Mouse (Mus musculus) kidney, embryonic 15.5 days (tissue): Measurements from ENCODE around the gene Lsamp. TPM values are rescaled to one million over a fixed set of nuclear protein-coding genes. Genes with fewer than 3 reads are reported as not detected.

Experiments
- ATAC-seq: fragments of 200-750 bp; cut with Nextera tagmentation; replicated peaks from 2 replicates; pipeline ENCODE4 v1.8.0; 2017; ENCODE audit warnings: moderate TSS enrichment; ENCODE audit not compliant: low FRiP score
- H3K27ac ChIP-seq: fragments of 300-500 bp; sonication (generic); 2 replicates; pipeline ENCODE4 v1.5.1; 2015; ENCODE audit warnings: mild to moderate bottlenecking, inconsistent platforms
- H3K27me3 ChIP-seq: fragments of 300-500 bp; sonication (generic); 2 replicates; pipeline ENCODE4 v1.6.1; 2015; ENCODE audit warnings: inconsistent platforms
- H3K36me3 ChIP-seq: fragments of 300-500 bp; sonication (generic); 2 replicates; pipeline ENCODE4 v1.6.1; 2015; ENCODE audit warnings: inconsistent platforms
- H3K4me1 ChIP-seq: fragments of 300-500 bp; sonication (generic); 2 replicates; pipeline ENCODE4 v1.6.1; 2015; ENCODE audit warnings: inconsistent platforms
- H3K4me2 ChIP-seq: fragments of 300-500 bp; sonication (generic); 2 replicates; pipeline ENCODE4 v1.6.1; 2015; ENCODE audit warnings: moderate library complexity, mild to moderate bottlenecking, inconsistent platforms
- H3K4me3 ChIP-seq: fragments of 300-500 bp; sonication (generic); replicated peaks from 2 replicates; pipeline ENCODE4 v1.5.1; 2015; ENCODE audit warnings: mild to moderate bottlenecking, inconsistent platforms
- H3K9ac ChIP-seq: fragments of 300-500 bp; sonication (generic); 2 replicates; pipeline ENCODE4 v1.6.1; 2015; ENCODE audit warnings: mild to moderate bottlenecking, inconsistent platforms
- H3K9me3 ChIP-seq: fragments of 300-500 bp; sonication (generic); replicated peaks from 2 replicates; pipeline ENCODE4 v1.6.1; 2016; ENCODE audit warnings: inconsistent platforms
- WGBS: fragments of 180-500 bp; shearing (Covaris S2); methylation state at CpG from one replicate; pipeline ENCODE4 v1.1.7; 2015; ENCODE audit warnings: mixed read lengths; 5-methylcytosine and 5-hydroxymethylcytosine counted together
- polyA plus RNA-seq: library from polyadenylated mRNA; unstranded; fragments of >200 nt; fragmentation: Nextera tagmentation; extraction: Ambion mirVana; gene quantifications from 2 replicates; pipeline ENCODE4 v1.2.1, GENCODE M21; 2015

Lsamp gene
- polyA plus RNA-seq, 1 experiment from 2014 or later: 4.9 TPM

DNA sequence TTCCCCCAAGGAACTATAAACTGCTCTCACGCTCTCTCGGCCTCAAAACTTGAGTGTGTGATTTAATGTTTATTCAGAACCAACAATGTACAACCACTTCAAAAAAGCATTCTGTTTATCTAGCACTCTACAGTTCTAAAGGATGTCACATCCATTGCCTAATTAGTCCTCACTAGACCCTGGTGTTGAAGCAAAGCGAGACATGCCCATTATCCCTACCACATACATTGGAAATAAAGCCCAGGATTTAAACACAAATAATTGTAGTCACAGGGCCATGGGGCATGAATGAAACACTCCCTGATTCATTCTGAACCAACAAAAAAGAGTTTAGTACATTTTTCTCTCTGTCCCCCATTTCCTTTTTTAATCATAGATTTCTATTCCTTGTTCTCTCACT lies 1567.0 kb downstream of the Lsamp start:
- ATAC-seq: no peak

GRCm38 (mm10) chr16:41551851-41552262 lies 1567.7 kb downstream of the Lsamp start:
- no peak for ATAC-seq
- 18% methylated on average over 3 of the region's 3 CpGs for WGBS

More for the DNA sequence above, 1567.0 kb downstream of the Lsamp start:
- Histone ChIP-seq H3K4me1 (no peaks in the 10 kb centered on the region), H3K36me3 (no peaks in the 10 kb centered on the region), H3K27me3 (no peaks in the 10 kb centered on the region), H3K4me2 (no peak overlapping the region), H3K9me3 (no peaks in the 10 kb centered on the region), H3K9ac (no peak overlapping the region), H3K27ac (no peak overlapping the region), H3K4me3 (no peak overlapping the region)
- 83% methylated on average over 3 of the region's 3 CpGs for WGBS

GRCm38 (mm10) chr16:41557104-41557503 lies 1572.9 kb downstream of the Lsamp start:
- Histone ChIP-seq H3K27ac (no peak overlapping the region), H3K9me3 (no peaks in the 10 kb centered on the region), H3K4me3 (no peak overlapping the region), H3K27me3 (no peaks in the 10 kb centered on the region), H3K36me3 (no peaks in the 10 kb centered on the region), H3K4me2 (no peak overlapping the region), H3K9ac (no peak overlapping the region), H3K4me1 (no peaks in the 10 kb centered on the region)
- no peak for ATAC-seq

More at GRCm38 (mm10) chr16:41551851-41552262, 1567.7 kb downstream of the Lsamp start:
- Histone ChIP-seq H3K27ac (no peak overlapping the region), H3K4me2 (no peak overlapping the region), H3K36me3 (no peaks in the 10 kb centered on the region), H3K4me1 (no peaks in the 10 kb centered on the region), H3K9me3 (no peaks in the 10 kb centered on the region), H3K27me3 (no peaks in the 10 kb centered on the region), H3K9ac (no peak overlapping the region), H3K4me3 (no peak overlapping the region)

DNA sequence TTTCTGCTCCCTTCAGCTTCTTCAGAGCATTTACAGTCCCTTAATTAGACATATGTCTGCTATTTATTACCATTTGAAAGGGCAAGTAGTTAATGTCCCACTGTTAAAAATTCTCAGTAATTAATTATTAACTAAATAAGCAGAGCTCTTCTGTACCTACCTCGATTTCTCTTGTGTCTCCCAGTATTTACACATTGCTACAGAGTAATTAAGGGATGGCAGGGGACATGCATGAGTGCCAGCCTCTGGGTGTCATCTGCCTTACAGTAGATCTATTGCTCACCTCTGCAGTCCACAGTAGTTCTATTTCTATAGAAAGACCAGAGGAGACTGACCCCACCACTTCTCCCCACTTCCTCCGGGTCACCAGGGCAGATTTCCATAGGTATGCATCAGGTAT lies 1581.1 kb downstream of the Lsamp start:
- peak; percentile 69 for ATAC-seq
- Histone ChIP-seq H3K9ac (no peak overlapping the region), H3K27me3 (no peaks in the 10 kb centered on the region), H3K4me2 (no peak overlapping the region), H3K36me3 (no peaks in the 10 kb centered on the region), H3K9me3 (no peaks in the 10 kb centered on the region), H3K4me1 (0 out of 2 replicates have a peak, but pooled peaks cover 2% of the 10 kb centered on the region), H3K27ac (no peak overlapping the region), H3K4me3 (no peak overlapping the region)
- WGBS: 47% methylated on average over 2 of the region's 2 CpGs

DNA sequence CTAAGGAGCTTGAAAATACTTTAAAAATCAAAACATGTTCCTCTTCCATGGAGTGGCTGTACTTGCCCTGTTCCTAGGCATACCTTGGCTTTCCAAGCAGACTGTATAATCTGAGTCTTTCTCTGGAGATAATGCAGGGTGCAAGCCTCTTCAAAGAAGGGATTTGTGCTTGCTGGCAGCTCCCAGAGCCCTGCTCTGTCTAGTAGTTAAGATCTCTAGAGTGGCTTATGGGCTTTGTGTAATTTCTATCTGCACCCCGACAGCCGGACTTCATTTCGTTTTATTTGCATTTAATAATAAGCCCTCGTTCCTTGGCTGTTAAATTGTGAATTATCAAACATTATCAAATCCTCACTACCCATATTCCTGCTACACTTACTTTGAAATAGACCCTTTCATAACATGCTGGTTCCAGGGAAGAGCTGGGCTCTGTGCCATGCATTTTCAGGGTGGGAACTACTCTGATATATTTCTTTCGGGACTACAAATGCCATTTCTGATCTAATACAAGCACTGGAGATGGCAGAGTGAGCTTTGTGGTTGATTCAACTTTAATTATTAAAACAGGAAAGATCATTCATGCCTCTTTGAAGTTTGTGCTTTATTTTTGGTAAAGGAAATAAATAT lies 1604.6 kb downstream of the Lsamp start:
- H3K4me2 ChIP-seq: no peak overlapping the region
- no peak for ATAC-seq
- H3K4me1 ChIP-seq: no peaks in the 10 kb centered on the region
- H3K9me3 ChIP-seq: no peaks in the 10 kb centered on the region
- H3K4me3 ChIP-seq: no peak overlapping the region
- no peak overlapping the region for H3K27ac ChIP-seq
- no peaks in the 10 kb centered on the region for H3K27me3 ChIP-seq
- H3K9ac ChIP-seq: no peak overlapping the region
- no peaks in the 10 kb centered on the region for H3K36me3 ChIP-seq
- 86% methylated on average over 5 of the region's 5 CpGs for WGBS

- no peak overlapping the region for H3K4me2 ChIP-seq
- H3K9me3 ChIP-seq: no peaks in the 10 kb centered on the region
- H3K4me1 ChIP-seq: no peaks in the 10 kb centered on the region
- H3K4me3 ChIP-seq: no peak overlapping the region
- ATAC-seq: no peak
- no peak overlapping the region for H3K9ac ChIP-seq
- no peak overlapping the region for H3K27ac ChIP-seq
- no peaks in the 10 kb centered on the region for H3K36me3 ChIP-seq
- WGBS: 53% methylated on average over 1 of the region's 1 CpGs
- H3K27me3 ChIP-seq: no peaks in the 10 kb centered on the region
Measured at GRCm38 (mm10) chr16:41612229-41612628, 1628.1 kb downstream of the Lsamp start.

- no peak overlapping the region for H3K9ac ChIP-seq
- no peaks in the 10 kb centered on the region for H3K36me3 ChIP-seq
- no peak overlapping the region for H3K4me3 ChIP-seq
- H3K4me2 ChIP-seq: no peak overlapping the region
- H3K27me3 ChIP-seq: no peaks in the 10 kb centered on the region
- no peaks in the 10 kb centered on the region for H3K4me1 ChIP-seq
- 82% methylated on average over 1 of the region's 1 CpGs for WGBS
- ATAC-seq: no peak
- no peak overlapping the region for H3K27ac ChIP-seq
- no peaks in the 10 kb centered on the region for H3K9me3 ChIP-seq
Measured at GRCm38 (mm10) chr16:41623871-41624270, 1639.7 kb downstream of the Lsamp start.

GRCm38 (mm10) chr16:41633898-41634297 lies 1649.7 kb downstream of the Lsamp start:
- ATAC-seq: no peak
- no peak overlapping the region for H3K9ac ChIP-seq
- no peaks in the 10 kb centered on the region for H3K27me3 ChIP-seq
- H3K36me3 ChIP-seq: no peaks in the 10 kb centered on the region
- H3K4me2 ChIP-seq: no peak overlapping the region
- H3K9me3 ChIP-seq: no peaks in the 10 kb centered on the region
- no peak overlapping the region for H3K4me3 ChIP-seq
- H3K27ac ChIP-seq: no peak overlapping the region
- 52% methylated on average over 2 of the region's 2 CpGs for WGBS
- H3K4me1 ChIP-seq: peaks cover 5% of the 10 kb centered on the region

GRCm38 (mm10) chr16:41640876-41641275 lies 1656.7 kb downstream of the Lsamp start:
- ATAC-seq: no peak
- Histone ChIP-seq H3K9me3 (no peaks in the 10 kb centered on the region), H3K36me3 (no peaks in the 10 kb centered on the region), H3K4me3 (no peak overlapping the region), H3K4me1 (peaks cover 4% of the 10 kb centered on the region), H3K4me2 (no peak overlapping the region), H3K27ac (no peak overlapping the region), H3K9ac (no peak overlapping the region), H3K27me3 (no peaks in the 10 kb centered on the region)
- 60% methylated on average over 2 of the region's 2 CpGs for WGBS

DNA sequence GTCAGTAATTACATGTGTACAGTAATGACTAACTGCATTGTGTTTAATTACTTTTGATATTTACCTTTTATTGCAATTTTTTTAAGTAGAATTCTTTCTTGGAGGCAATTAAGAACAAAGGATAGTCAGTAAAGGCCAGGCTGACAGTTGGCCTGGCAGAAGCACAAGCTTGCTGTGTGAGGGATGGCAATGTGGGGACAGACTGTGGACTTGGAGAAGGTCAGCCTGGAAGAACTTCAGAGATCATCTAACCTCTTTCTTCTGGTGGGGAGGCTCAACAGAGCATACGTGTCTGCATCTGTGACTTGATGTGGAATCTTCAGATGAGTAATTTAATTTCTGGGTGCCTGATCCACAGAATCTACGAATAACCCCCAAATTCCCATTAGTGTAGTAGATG lies 1669.1 kb downstream of the Lsamp start:
- H3K4me2 ChIP-seq: no peak overlapping the region
- ATAC-seq: no peak
- H3K27ac ChIP-seq: no peak overlapping the region
- WGBS: 92% methylated on average over 2 of the region's 2 CpGs
- no peaks in the 10 kb centered on the region for H3K36me3 ChIP-seq
- H3K27me3 ChIP-seq: no peaks in the 10 kb centered on the region
- H3K9ac ChIP-seq: no peak overlapping the region
- H3K4me1 ChIP-seq: no peaks in the 10 kb centered on the region
- H3K4me3 ChIP-seq: no peak overlapping the region
- H3K9me3 ChIP-seq: no peaks in the 10 kb centered on the region

DNA sequence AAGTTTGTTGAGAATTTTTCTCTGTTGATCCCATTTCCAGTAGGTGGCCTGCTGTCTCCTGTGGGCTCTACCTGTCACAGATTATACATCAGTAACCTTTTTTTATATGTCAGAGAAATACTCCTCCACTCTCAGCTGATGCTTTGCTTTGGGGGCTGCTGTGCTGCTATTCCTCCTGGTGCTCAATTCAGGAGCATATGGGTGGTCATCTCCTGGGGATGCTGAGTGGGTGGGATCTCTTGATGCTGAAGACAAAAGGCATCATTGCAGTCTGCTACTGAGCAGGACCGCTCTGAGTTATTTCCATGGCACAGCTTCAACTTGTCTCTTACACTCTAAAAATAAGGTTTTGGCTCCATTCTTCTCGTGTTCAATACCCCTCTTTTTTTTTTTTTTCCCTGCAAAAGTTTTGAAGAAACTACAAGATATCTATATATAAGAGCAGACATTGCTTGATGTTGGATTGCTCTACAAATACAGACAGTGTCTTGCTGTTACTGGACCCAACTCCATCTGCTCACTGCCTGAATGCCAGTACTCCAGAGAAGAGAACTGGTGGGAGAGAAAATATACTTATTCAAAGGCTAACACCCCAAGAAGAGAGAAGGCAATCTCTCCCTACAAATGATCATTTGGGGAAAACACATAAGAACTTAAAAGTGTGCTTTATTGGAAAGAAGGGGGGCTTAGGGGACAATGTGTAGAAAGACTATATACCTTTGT lies 1690.3 kb downstream of the Lsamp start:
- no peak overlapping the region for H3K4me3 ChIP-seq
- H3K27ac ChIP-seq: no peak overlapping the region
- H3K9me3 ChIP-seq: no peaks in the 10 kb centered on the region
- H3K9ac ChIP-seq: no peak overlapping the region
- WGBS: 77% methylated on average over 2 of the region's 2 CpGs
- H3K4me1 ChIP-seq: no peaks in the 10 kb centered on the region
- H3K4me2 ChIP-seq: no peak overlapping the region
- no peaks in the 10 kb centered on the region for H3K36me3 ChIP-seq
- no peak for ATAC-seq
- H3K27me3 ChIP-seq: no peaks in the 10 kb centered on the region

DNA sequence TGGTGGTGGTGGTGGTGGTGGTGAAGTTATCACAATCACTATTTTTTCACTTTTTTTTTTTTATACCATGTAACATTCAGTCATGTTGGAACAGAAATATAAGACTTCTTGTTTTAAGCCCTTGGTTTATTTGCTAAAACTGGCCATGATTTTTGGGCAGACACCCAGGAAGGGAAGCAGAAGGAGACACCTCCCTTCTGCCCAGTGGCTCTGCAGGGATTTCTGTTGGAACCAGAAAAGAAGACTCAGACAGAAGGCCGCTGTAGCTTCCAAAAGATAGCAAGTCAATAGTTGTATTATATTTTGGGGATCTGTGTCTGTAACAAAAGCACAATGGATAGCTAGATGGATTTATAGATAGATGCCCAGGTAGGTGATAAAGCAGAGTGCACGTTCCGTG lies 1691.6 kb downstream of the Lsamp start:
- Histone ChIP-seq H3K4me1 (no peaks in the 10 kb centered on the region), H3K9me3 (no peaks in the 10 kb centered on the region), H3K27ac (no peak overlapping the region), H3K27me3 (no peaks in the 10 kb centered on the region), H3K9ac (no peak overlapping the region), H3K4me2 (no peak overlapping the region), H3K36me3 (no peaks in the 10 kb centered on the region), H3K4me3 (no peak overlapping the region)
- 84% methylated on average over 3 of the region's 3 CpGs for WGBS
- no peak for ATAC-seq

- H3K9me3 ChIP-seq: no peaks in the 10 kb centered on the region
- H3K4me1 ChIP-seq: 0 out of 2 replicates have a peak, but pooled peaks cover 2% of the 10 kb centered on the region
- no peaks in the 10 kb centered on the region for H3K27me3 ChIP-seq
- no peaks in the 10 kb centered on the region for H3K36me3 ChIP-seq
- no peak overlapping the region for H3K4me2 ChIP-seq
- H3K4me3 ChIP-seq: no peak overlapping the region
- no peak overlapping the region for H3K9ac ChIP-seq
- no peak for ATAC-seq
- H3K27ac ChIP-seq: no peak overlapping the region
Measured at GRCm38 (mm10) chr16:41692435-41692834, 1708.3 kb downstream of the Lsamp start.
